Mouse (Mus musculus): ENCODE measurements around the gene Crtc2.
"Not testable (repeated sequence)": the region's sequence is repeated elsewhere in the genome, so short reads cannot be mapped to it uniquely, and the experiment has no call there.

Gene Crtc2

GRCm38 (mm10) chr3:90241669-90242358 is 12.1 kb upstream of the Crtc2 start:
- intact Hi-C loops (cut with DNase I): no loop called here

- intact Hi-C loops (cut with DNase I): no loop called here
These were observed 10.8 kb upstream of the Crtc2 start, which contains the start of gene Creb3l4 for GRCm38 (mm10) chr3:90242984-90243775. Creb3l4 (minus strand) TSS chr3:90243512.

- intact Hi-C loops (cut with DNase I): no loop called here
These were observed 8.6 kb upstream of the Crtc2 start for GRCm38 (mm10) chr3:90245406-90245805.

GRCm38 (mm10) chr3:90247630-90247959 is 6.4 kb upstream of the Crtc2 start:
- intact Hi-C loops (cut with DNase I): no loop called here

GRCm38 (mm10) chr3:90247960-90248745 is 5.8 kb upstream of the Crtc2 start, which contains the start of gene Slc39a1:
Slc39a1 (plus strand) TSS chr3:90248172.
- intact Hi-C loops (cut with DNase I): no loop called here

GRCm38 (mm10) chr3:90248746-90249100 is 5.2 kb upstream of the Crtc2 start:
- intact Hi-C loops (cut with DNase I): no loop called here

GRCm38 (mm10) chr3:90250791-90251190 is 3.2 kb upstream of the Crtc2 start:
- intact Hi-C loops (cut with DNase I): no loop called here

- intact Hi-C loops (cut with DNase I): not testable (repeated sequence)
These were observed 2.2 kb upstream of the Crtc2 start for GRCm38 (mm10) chr3:90251731-90252226.

- intact Hi-C loops (cut with DNase I): not testable (repeated sequence)
These were observed 1.3 kb upstream of the Crtc2 start for GRCm38 (mm10) chr3:90252659-90253058.

GRCm38 (mm10) chr3:90253174-90253573 is 789 bp upstream of the Crtc2 start:
- intact Hi-C loops (cut with DNase I): not testable (repeated sequence)

GRCm38 (mm10) chr3:90254419-90255193 is 643 bp downstream of the Crtc2 start:
- intact Hi-C loops (cut with DNase I): loop anchor here (2.0 kb wide), 1 partner anchor 36 kb away; no protein-coding TSS in a partner anchor

GRCm38 (mm10) chr3:90255194-90255565 is 1.2 kb downstream of the Crtc2 start:
- intact Hi-C loops (cut with DNase I): loop anchor here (2.0 kb wide), 1 partner anchor 36 kb away; no protein-coding TSS in a partner anchor

GRCm38 (mm10) chr3:90255784-90256353 is 1.9 kb downstream of the Crtc2 start:
- intact Hi-C loops (cut with DNase I): loop anchor here (2.0 kb wide), 1 partner anchor 37 kb away; no protein-coding TSS in a partner anchor

- intact Hi-C loops (cut with DNase I): no loop called here
These were observed 3.0 kb downstream of the Crtc2 start for GRCm38 (mm10) chr3:90256731-90257530.

- intact Hi-C loops (cut with DNase I): no loop called here
These were observed 4.6 kb downstream of the Crtc2 start for GRCm38 (mm10) chr3:90258521-90258920.

- intact Hi-C loops (cut with DNase I): no loop called here
These were observed 9.3 kb downstream of the Crtc2 start for GRCm38 (mm10) chr3:90263121-90263771.

- intact Hi-C loops (cut with DNase I): loop anchor here (2.0 kb wide), 1 partner anchor 108 kb away; no protein-coding TSS in a partner anchor
These were observed 10.7 kb downstream of the Crtc2 start for GRCm38 (mm10) chr3:90264687-90265033.

GRCm38 (mm10) chr3:90265034-90265931 is 11.3 kb downstream of the Crtc2 start, which contains the start of gene Dennd4b:
Dennd4b (plus strand) TSS chr3:90265185.
- intact Hi-C loops (cut with DNase I): loop anchor here (2.0 kb wide), 1 partner anchor 108 kb away; no protein-coding TSS in a partner anchor

All from adrenal gland (tissue).